Mouse (Mus musculus): Measurements from ENCODE around the gene Olfr1499. TPM values are rescaled to one million over a fixed set of nuclear protein-coding genes. Genes with fewer than 3 reads are reported as not detected.

The Olfr1499 gene
- polyA plus RNA-seq (2014; fragmentation: Illumina TruSeq; extraction: RNeasy Lipid Tissue Mini Kit (QIAGEN cat#74804); ENCODE audit: low read depth, low replicate concordance): not detected

GRCm38 (mm10) chr19:13819347-13819746, at the start of gene Olfr1499:
Olfr1499 (minus strand) TSS chr19:13819447.

DNA sequence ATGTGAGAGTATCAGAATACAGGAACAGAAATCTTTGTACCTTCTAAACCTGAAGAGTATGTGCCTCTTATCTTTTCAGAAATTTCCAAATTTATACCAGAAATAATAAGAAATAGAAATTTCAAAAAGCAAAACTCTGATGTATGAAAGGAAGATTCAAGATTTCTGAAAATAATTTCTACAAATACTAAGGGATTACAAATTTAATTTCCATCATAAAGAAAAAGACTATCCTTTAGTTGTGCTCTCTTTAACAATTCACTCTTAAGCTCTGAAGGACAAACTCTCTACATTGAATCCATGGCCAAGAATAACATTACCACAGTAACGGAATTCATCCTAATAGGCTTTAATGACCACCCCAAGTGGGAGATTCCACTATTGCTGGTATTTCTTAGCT, 42.2 kb upstream of the Olfr1499 start, which contains the start of gene Olfr1502:
Gene Olfr1502, plus strand, starts transcription at position 301 of the 400 bp plus-strand sequence.

GRCm38 (mm10) chr19:13850592-13850991, 31.3 kb upstream of the Olfr1499 start, which contains the start of gene Olfr1501:
Olfr1501 (minus strand) TSS chr19:13850692.

DNA sequence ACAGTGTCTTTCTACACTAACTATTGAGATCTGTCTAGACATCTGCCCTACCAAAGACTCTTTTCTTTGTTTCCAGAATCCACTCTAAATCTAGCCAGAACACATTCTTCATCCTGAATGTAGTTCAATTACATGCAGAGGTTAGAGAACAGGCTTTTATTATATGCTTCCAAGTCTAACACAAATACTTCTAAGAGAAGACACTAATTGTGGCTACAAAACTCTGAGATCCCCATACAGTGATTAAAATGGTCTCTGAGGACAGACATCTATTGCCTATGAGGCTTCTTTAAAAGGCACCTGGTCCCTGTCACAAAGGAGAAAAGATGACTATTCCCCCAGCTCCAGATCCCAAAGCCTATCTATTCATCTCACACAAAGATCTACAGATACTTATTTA, 11.1 kb upstream of the Olfr1499 start, which contains the start of gene Olfr1500:
Gene Olfr1500, minus strand, starts transcription at position 101 of the 400 bp plus-strand sequence.

GRCm38 (mm10) chr19:13798102-13798501, 21.1 kb downstream of the Olfr1499 start, which contains the start of gene Olfr1497:
Olfr1497 (minus strand) TSS chr19:13798202.

DNA sequence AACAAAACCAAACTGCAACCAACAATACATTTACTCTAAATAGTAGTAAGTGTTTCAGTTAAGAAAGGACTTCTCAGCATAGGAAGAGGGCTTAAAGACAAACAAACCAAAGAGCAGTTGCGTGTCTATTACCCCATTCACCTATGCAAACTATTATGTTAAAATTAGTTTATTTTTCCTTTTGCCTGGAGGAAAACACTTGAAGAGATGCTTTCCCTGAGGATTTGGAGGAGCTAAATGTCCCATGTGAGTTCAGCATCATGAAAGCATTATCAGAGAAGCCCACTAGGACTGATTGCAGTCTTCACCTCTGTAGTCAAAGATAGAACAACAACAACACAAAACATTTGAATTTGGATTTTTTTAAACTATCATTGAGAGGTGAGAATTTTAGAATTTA, 41.7 kb downstream of the Olfr1499 start, which contains the start of gene Olfr1496:
Gene Olfr1496, plus strand, starts transcription at position 301 of the 400 bp plus-strand sequence.

GRCm38 (mm10) chr19:13764306-13764705, 54.9 kb downstream of the Olfr1499 start, which contains the start of gene Olfr1495:
Olfr1495 (plus strand) TSS chr19:13764606.

Other genes with a start within 250 kb of the Olfr1499 start
- gene Olfr1484, start 235.9 kb downstream of the Olfr1499 start, polyA plus RNA-seq (2014; fragmentation: Illumina TruSeq; extraction: RNeasy Lipid Tissue Mini Kit (QIAGEN cat#74804); ENCODE audit: low read depth, low replicate concordance): not detected
- gene Olfr1487, start 202.1 kb downstream of the Olfr1499 start, polyA plus RNA-seq (2014; fragmentation: Illumina TruSeq; extraction: RNeasy Lipid Tissue Mini Kit (QIAGEN cat#74804); ENCODE audit: low read depth, low replicate concordance): not detected
- gene Olfr1489, start 187.8 kb downstream of the Olfr1499 start, polyA plus RNA-seq (2014; fragmentation: Illumina TruSeq; extraction: RNeasy Lipid Tissue Mini Kit (QIAGEN cat#74804); ENCODE audit: low read depth, low replicate concordance): not detected
- gene Olfr1490, start 168.4 kb downstream of the Olfr1499 start, polyA plus RNA-seq (2014; fragmentation: Illumina TruSeq; extraction: RNeasy Lipid Tissue Mini Kit (QIAGEN cat#74804); ENCODE audit: low read depth, low replicate concordance): not detected
- not detected for gene Olfr1491, start 122.2 kb downstream of the Olfr1499 start, polyA plus RNA-seq (2014; fragmentation: Illumina TruSeq; extraction: RNeasy Lipid Tissue Mini Kit (QIAGEN cat#74804); ENCODE audit: low read depth, low replicate concordance)
- gene Olfr1493-ps1, start 96.2 kb downstream of the Olfr1499 start, polyA plus RNA-seq (2014; fragmentation: Illumina TruSeq; extraction: RNeasy Lipid Tissue Mini Kit (QIAGEN cat#74804); ENCODE audit: low read depth, low replicate concordance): not detected
- not detected for gene Olfr1494, start 79.7 kb downstream of the Olfr1499 start, polyA plus RNA-seq (2014; fragmentation: Illumina TruSeq; extraction: RNeasy Lipid Tissue Mini Kit (QIAGEN cat#74804); ENCODE audit: low read depth, low replicate concordance)
- gene Olfr1495, start 54.8 kb downstream of the Olfr1499 start, polyA plus RNA-seq (2014; fragmentation: Illumina TruSeq; extraction: RNeasy Lipid Tissue Mini Kit (QIAGEN cat#74804); ENCODE audit: low read depth, low replicate concordance): not detected
- gene Olfr1496, start 41.6 kb downstream of the Olfr1499 start, polyA plus RNA-seq (2014; fragmentation: Illumina TruSeq; extraction: RNeasy Lipid Tissue Mini Kit (QIAGEN cat#74804); ENCODE audit: low read depth, low replicate concordance): not detected
- not detected for gene Olfr1497, start 21.2 kb downstream of the Olfr1499 start, polyA plus RNA-seq (2014; fragmentation: Illumina TruSeq; extraction: RNeasy Lipid Tissue Mini Kit (QIAGEN cat#74804); ENCODE audit: low read depth, low replicate concordance)
- not detected for gene Olfr1500, start 11.0 kb upstream of the Olfr1499 start, polyA plus RNA-seq (2014; fragmentation: Illumina TruSeq; extraction: RNeasy Lipid Tissue Mini Kit (QIAGEN cat#74804); ENCODE audit: low read depth, low replicate concordance)
- gene Olfr1501, start 31.2 kb upstream of the Olfr1499 start, polyA plus RNA-seq (2014; fragmentation: Illumina TruSeq; extraction: RNeasy Lipid Tissue Mini Kit (QIAGEN cat#74804); ENCODE audit: low read depth, low replicate concordance): not detected
- not detected for gene Olfr1502, start 42.3 kb upstream of the Olfr1499 start, polyA plus RNA-seq (2014; fragmentation: Illumina TruSeq; extraction: RNeasy Lipid Tissue Mini Kit (QIAGEN cat#74804); ENCODE audit: low read depth, low replicate concordance)
- not detected for gene Olfr1504, start 78.5 kb upstream of the Olfr1499 start, polyA plus RNA-seq (2014; fragmentation: Illumina TruSeq; extraction: RNeasy Lipid Tissue Mini Kit (QIAGEN cat#74804); ENCODE audit: low read depth, low replicate concordance)
- not detected for gene Olfr1505, start 94.1 kb upstream of the Olfr1499 start, polyA plus RNA-seq (2014; fragmentation: Illumina TruSeq; extraction: RNeasy Lipid Tissue Mini Kit (QIAGEN cat#74804); ENCODE audit: low read depth, low replicate concordance)

Measured in heart, adult 10 weeks (tissue).